Mouse (Mus musculus): ENCODE data around the gene Samd1. TPM values are rescaled to one million over a fixed set of nuclear protein-coding genes. Genes with fewer than 3 reads are reported as not detected.

Gene Samd1
- polyA plus RNA-seq (2012; rRNA removed) = 35.7 and 37.6 TPM in 2 replicates

DNA sequence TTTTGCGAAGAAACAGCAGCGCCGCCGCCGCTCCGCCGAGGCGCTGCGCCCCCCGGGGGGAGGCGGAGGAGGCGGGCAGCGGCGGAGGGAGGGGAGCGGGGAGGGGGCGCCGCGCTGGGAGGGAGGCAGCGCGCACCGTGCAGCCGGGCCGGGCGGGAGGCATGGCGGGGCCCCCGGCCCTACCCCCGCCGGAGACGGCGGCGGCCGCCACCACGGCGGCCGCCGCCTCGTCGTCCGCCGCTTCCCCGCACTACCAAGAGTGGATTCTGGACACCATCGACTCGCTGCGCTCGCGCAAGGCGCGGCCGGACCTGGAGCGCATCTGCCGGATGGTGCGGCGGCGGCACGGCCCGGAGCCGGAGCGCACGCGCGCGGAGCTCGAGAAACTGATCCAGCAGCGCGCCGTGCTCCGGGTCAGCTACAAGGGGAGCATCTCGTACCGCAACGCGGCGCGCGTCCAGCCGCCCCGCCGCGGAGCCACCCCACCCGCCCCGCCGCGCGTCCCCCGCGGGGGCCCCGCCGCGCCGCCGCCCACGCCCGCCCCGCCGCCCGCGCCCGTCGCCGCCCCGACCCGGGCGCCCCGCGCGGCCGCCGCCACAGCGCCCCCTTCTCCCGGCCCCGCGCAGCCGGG lies at the start of gene Samd1:
TSS of gene Samd1 (plus strand) at position 162 of the 631 bp plus-strand sequence.
- WGBS = 12% methylated on average over 99 of the region's 112 CpGs
- DNase-seq (ENCODE audit: low read depth, low spot score) = no peak

DNA sequence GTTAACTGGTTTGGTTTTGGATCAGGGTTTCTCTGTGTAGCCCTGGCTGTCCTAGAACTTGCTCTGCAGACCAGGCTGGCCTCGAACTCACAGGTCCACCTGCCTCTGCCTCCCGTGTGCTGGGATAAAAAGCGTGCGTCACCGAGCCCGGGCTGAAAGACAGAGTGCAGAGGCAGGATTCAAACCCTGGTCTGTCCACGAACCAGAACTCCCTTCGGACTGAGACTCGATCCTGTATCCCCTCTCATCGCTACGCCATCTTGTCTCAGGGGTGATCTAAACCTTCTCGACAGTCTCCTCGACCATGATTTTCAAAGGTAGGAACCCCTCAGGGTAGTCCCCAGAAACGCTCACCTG lies 42.7 kb upstream of the Samd1 start:
- WGBS = 1% methylated on average over 14 of the region's 14 CpGs
- no peak for DNase-seq (ENCODE audit: low read depth, low spot score)

DNA sequence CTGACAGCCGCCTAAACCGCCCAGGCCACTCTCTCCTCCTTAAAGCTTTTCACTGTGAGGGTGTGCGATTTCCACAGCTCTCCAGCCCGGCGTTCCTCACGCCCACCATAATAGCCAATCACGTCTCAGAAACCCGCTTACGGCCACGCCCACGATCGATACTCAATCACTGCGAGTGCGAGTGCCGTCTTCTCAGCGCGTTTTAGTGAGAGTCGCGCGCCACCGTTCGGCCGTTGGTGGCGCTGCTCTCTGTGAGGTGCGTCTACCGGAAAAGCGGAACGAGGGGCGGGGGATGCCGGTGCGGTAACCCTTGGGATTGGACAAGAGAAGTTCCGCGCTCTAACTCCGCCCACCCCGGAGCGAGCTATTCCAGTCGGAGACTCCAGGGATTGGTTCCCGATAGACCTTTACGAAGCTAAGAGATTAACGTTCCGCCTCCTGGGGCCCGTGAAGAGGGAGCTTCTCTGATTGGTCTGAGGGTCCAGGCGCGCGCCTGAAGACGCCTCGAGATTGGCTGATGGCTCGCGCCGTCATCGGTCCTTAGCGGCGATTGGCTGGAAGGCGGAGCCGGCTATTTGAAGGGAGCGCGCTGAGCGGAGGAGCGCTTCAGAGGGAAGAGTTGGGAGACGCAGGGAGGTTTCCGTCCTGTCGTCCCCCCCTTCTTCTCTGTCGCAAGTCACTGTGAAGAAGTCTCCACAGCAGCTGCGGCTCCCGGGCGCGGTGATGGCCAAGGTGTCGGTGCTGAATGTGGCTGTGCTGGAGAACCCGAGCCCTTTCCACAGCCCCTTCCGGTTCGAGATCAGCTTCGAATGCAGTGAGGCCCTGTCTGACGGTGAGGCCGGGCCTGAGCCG lies 42.1 kb upstream of the Samd1 start, which contains the start of the genes Gm10644 and Asf1b:
TSS of gene Gm10644 (minus strand) at position 100 of the 852 bp plus-strand sequence.
TSS of gene Asf1b (plus strand) at position 402 of the 852 bp plus-strand sequence.
- DNase-seq (ENCODE audit: low read depth, low spot score) = peak; percentile 97
- WGBS = under 1% methylated on average over 75 of the region's 75 CpGs

DNA sequence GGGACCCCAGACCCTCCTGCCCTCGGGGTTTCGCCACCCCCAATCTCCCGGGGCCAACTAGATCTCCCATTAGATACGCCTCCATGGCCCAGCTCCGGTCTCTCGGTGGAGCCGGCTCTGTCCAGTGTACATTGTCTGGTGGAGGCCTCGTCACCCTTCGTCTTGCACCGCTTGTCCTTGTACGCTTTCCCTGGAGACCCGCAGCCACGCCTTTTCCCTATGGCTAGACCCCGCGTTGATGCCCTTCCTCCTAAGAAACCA lies 41.6 kb upstream of the Samd1 start:
- under 1% methylated on average over 15 of the region's 15 CpGs for WGBS
- no peak for DNase-seq (ENCODE audit: low read depth, low spot score)

DNA sequence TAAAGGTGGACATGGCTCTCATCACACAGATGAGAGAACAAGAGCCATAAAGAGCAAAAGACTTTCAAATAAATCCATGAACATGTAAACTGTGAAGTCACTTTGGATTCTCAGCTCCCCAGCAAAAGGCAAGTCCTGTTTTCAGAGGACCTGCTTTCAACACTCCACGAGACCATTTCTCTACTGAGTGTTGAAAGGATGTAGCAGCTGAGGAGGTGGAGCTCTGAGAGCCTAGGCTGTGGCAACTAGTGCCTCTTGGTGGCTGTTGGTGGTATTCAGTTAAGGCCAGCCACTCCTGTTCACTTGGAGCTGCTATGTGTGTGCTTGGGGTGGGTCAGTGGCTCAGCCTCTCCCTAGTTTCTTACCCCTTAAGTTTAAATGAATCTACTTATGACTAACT lies 40.7 kb upstream of the Samd1 start:
- 19% methylated on average over 1 of the region's 1 CpGs for WGBS
- no peak for DNase-seq (ENCODE audit: low read depth, low spot score)

DNA sequence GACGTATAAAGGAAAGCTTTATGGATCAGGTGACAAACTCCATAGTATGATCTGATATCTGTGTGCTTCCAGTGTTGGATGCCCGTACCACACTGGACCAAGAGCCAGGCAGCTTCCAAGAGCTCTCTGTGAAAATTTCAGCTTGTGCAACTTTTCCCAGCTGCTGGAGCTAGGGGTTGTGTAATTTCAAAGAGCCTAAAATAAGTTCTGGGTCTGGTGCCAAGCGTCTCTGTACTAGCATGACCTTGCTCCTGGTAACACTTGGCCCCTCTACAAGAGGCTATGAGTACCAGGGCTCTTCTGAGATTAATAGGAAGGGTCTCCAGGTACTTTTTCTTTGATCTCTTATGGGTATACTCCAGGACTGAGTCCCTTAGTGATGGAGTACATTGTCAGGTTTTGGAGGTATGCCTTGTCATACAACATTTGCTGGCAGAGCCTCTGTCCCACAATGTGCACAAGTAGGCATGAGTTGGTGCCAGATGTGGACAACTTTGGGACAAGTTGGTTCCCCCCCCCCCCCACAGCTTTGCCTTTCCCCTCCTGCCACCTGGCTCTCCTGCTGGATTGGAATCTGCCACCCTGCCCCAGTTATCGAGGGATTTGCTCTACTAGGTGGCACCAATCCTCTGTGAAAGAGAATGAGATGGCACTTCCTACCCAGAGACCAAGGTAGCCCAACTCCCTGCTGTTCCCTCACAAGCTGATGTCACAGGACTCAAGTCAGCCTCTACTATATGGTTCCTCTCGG lies 33.3 kb upstream of the Samd1 start:
- DNase-seq (ENCODE audit: low read depth, low spot score) = no peak
- WGBS = 86% methylated on average over 5 of the region's 5 CpGs

DNA sequence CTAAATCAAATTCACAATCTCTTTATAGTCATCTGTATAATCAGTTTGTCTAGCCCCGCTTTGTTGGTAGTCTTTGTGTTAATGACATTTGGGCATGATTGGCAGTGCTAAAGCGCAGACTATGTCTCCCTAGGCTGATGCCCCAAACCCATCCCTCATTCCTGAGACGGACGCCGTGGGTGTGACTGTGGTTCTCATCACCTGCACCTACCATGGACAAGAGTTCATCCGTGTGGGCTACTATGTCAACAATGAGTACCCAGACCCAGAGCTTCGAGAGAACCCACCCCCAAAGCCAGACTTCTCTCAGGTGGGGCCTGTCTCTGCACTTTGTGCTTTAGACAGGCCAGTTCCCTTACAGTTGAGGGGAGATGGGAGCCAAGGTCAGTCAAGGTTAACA lies 29.8 kb upstream of the Samd1 start:
- WGBS = 91% methylated on average over 7 of the region's 7 CpGs

DNA sequence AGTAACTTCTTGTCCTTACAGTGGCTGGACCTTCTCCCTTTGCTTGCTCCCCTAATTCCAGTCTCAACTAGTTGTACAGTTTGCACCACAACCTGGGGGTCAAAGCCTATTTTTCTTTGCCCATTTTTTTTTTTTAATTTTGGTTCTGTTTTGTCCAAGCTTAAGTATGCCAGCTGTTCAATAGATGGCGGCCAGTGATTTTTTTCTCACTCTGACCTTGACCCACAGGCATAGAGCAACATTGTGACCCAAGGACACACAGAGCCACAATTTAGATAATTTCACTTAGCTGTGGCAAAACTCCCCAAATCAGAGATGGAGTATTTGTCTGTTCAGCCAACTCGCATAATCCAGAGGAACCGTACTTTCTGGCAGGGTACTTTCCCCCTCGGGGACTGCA lies 26.4 kb upstream of the Samd1 start:
- 86% methylated on average over 4 of the region's 4 CpGs for WGBS
- no peak for DNase-seq (ENCODE audit: low read depth, low spot score)

More for the DNA sequence above, 29.8 kb upstream of the Samd1 start:
- DNase-seq (ENCODE audit: low read depth, low spot score) = no peak

DNA sequence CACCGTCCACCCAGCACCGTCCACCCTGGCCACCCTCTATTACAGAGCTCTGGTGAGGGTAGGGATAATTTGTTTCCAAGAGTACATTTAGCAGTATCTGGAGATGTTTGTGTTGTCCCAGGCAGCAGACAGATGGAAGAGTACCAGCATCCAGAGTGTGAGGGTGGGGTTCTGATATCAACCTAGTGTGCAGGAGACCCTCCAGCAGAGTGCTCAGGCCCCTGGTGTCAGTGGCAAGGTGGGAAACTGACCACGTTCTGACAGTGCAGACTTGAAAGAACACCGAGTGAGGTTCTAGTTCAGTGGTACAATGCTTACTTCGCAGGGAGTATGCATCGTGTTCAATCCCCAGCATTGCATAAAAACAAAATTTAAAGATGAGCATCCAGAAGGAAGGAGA lies 25.8 kb upstream of the Samd1 start:
- no peak for DNase-seq (ENCODE audit: low read depth, low spot score)
- WGBS = 77% methylated on average over 6 of the region's 6 CpGs

DNA sequence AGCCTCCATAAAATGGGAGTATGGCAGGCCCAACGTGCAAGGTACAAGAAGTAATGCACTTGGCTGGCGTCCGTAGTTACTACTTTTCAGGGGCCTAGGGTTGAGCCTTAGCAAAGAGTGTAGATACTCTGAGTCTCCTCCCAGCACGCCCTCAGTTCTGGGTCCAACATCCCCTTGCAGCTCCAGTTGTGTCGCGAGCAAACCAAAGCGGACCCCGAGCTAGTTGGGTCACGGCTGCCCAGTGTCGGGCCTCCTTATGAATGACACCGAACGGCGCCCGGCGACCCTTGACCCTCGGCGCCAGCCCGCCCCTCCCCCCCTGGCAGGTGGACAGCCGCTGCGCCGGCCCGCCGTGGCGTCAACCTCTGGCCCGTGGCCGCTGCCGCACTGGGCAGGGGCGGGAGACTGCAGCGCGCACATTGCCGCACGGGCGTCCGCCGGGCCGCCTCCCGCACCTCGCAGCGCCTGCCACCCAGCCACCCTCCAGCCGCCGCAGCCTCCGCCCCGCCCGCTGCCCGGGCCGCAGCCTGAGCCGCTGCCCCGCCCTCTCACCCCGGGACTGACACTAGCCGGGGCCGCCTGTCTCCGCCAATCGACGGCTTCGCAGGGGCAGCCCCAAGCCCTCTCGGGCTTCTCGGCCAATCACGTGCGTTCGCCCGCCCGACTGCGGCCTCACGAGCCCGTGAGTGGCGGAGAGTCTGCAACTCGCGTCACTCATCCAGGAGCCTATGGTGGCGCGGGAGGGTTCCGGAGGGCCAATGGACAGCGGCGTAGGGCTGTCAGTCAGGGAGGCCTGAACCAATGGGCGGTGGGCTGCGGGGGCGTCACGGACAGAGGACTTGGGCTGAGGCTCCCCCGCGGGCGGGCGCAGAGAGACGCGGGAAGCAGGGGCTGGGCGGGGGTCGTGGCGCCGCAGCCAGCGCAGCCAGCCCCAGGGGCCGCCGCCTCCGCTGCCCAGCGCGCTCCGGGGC lies 25.0 kb upstream of the Samd1 start, which contains the start of gene Prkaca:
TSS of gene Prkaca (plus strand) at position 844 of the 971 bp plus-strand sequence.
- WGBS = under 1% methylated on average over 79 of the region's 94 CpGs
- DNase-seq (ENCODE audit: low read depth, low spot score) = peak; percentile 89

DNA sequence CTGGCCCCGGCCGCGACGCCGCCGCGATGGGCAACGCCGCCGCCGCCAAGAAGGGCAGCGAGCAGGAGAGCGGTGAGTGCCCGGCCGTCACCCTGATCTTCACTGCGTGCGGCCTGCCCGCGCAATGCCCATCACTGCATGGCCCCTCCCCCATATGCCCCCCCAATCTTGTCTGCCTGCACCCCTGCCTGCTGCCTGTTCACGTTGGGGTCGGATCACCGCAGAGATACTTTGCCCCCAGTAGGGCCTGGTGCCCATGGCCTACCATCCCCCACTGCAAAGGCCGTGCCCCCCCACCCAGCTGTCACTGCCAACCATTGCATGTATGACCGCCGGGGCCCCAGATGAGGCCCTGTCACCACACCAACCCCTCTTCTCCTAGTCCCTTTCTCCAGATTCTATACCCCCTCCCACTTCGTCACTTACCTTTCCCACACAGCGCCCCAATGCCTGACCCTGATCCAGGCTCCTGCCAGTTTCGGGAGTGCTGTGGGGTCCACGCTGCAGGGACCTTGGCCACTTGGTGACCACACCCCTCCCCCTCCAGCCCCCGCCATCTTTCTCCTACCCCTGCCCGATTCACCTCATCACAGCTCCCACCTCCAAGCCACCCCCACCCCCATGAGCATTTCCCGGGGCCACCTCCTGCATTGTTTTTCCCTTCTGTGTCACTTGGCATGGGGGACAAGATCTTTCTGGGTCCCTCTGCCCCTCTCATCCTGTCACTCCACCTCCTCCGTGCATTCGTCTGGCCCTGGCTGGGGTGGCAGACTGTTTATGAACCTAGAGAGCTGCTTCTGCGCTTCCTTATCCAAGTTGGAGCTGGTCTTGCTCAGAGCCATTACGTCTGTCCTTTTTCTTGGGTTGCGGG lies 24.1 kb upstream of the Samd1 start:
- no peak for DNase-seq (ENCODE audit: low read depth, low spot score)
- WGBS = 6% methylated on average over 37 of the region's 37 CpGs

DNA sequence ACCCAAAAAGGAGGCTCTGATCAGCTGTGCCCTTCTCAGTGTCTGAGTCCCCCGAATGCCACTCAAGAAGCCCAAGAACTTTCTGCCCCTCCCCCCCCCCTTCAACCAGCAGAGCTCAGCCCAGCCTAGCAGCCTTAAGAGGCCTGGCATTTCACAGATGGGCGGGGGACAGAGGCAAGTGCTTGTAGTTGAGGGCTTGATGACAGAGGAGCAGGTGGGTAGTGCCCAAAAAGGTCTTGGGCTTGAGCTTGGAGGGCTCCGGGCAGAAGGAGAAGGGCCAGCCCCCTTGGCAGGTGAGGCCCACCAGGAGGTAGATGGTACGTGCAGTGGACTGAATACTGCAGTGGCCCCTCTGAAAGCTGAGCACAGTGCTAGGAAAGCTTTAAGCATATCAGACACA lies 23.0 kb upstream of the Samd1 start:
- DNase-seq (ENCODE audit: low read depth, low spot score) = no peak
- WGBS = 94% methylated on average over 4 of the region's 4 CpGs

DNA sequence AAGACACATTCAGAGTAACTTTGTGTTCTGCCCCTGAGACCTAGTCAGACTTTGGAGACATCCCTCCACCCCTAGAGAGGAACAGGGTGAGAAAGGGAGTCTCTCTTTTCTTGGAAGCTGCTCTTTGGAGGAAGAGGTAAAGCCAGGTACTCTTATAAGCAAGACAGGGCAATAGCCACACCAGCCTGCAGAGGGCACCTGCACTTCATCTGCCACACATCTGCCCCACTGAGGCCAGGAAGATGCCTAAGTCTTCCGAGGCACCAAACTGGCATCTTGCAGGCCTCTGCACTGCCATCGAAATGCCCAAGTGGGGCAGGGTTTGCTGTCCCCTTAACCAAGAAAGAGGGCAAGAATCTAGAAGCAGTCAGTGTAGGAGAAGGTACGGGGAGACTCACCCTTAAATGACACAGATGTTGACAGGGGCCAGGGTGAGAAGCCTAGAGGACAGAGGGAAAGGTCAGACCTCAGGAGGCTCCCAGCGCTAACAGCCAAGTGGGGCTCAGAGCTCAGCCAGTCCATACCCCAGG lies 21.3 kb upstream of the Samd1 start:
- WGBS = 79% methylated on average over 4 of the region's 4 CpGs
- DNase-seq (ENCODE audit: low read depth, low spot score) = no peak

DNA sequence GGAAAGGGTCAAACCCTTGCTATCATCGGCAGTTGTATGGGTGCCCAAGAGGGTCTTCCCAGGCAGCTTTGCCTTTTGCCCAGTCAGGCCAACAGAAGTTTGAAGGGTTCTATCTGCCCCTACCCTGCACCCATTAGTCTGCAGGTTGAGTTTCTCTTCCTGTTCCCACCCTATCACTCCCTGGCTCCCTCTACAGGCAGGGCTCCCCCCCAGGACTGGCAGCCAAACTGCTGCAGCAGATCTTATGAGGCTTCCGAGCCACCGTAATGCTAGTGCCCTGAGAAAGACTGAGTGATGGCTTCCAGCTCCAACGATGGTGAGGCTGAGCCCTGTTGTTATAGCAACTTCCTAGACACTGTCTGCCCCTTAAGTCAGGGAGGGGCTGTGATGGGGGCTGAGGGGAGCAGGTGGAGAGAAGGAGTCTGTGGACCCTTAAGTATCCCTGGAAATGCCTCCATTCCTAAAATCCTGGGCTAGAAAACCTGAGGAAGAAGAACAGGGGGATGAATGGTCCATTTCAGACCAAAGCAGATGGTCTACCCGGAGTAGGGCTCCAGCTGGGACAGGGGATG lies 20.6 kb upstream of the Samd1 start:
- WGBS = 79% methylated on average over 5 of the region's 5 CpGs
- DNase-seq (ENCODE audit: low read depth, low spot score) = no peak

DNA sequence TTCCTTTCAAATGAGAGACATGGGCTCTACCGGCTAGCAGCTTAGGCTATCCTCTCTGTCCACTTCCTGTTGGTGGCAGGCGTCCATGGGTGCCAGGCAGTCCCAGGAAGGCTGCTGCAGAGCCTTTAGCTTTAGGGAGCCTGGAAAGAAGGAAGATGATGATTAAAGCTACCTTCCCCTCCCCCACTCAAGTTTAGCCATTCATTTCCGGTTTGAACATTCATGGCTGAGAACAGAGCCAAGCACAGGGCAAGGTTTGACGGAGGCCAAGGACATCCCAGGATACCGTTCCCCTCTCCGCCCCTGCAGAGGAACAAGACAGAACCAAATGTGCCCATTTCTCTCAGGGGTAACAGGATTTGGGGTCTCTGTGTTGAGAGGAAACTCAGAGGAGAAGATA lies 19.8 kb upstream of the Samd1 start:
- 39% methylated on average over 6 of the region's 6 CpGs for WGBS
- DNase-seq (ENCODE audit: low read depth, low spot score) = no peak

DNA sequence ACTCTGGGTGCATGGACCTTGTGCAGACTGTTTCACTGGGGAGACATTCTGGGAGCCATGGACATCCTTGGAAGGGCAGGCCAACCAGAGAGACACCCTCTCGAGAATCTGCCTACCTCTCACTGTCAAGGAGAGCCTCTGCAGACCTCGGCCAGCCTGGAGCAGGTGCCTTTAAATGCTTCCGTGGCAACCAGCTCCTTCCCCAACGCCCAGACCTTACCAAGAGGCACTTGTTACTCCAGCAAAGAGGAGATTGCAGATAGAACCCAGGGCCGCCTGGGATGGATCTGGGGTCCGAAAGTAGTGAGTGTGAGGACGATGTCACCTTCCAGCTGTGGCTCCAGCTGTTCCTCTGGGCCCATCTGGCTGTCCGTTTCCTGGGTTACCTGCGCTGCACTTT lies 19.3 kb upstream of the Samd1 start:
- 83% methylated on average over 9 of the region's 9 CpGs for WGBS
- no peak for DNase-seq (ENCODE audit: low read depth, low spot score)

DNA sequence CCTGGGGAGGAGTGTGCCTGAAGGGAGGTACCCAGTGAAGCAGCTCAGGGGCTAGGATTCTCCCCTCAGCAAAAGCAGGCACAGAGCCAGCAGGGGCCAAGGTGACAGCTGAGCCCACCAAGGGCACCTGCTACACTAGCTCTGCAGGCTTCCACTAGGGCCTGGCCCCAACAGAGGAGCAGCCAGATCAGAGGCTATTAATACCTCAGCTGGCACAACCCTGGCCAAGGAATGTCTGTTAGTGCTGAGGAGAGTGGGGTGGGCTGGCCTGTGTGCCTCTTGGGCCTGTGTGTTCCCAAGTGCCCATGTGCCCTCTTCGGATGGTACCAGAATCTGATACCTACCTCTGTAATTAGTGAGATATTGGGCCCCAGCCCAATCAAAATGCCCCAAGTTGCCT lies 17.2 kb upstream of the Samd1 start:
- WGBS = 88% methylated on average over 1 of the region's 1 CpGs
- no peak for DNase-seq (ENCODE audit: low read depth, low spot score)

DNA sequence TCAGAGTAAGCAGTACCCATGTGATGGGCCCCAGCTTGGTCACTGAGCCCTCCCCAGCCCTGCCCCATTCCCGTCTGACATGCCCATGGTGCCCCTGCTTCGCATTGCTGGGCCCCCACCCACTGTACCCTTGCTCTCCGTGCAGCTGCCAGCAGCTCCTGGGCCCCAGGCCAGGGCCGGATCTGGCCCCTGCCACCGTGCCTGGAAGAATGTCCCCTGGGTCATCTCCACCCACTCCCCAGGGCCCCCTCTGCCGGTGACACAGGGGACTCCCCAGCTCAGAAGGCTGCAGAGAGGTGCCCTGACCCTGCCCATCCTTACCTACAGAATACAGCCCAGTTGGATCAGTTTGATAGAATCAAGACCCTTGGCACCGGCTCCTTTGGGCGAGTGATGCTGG lies 16.6 kb upstream of the Samd1 start:
- DNase-seq (ENCODE audit: low read depth, low spot score) = no peak
- 69% methylated on average over 8 of the region's 8 CpGs for WGBS
